Mouse (Mus musculus): Measurements from ENCODE around the gene Card14. TPM values are rescaled to one million over a fixed set of nuclear protein-coding genes. Genes with fewer than 3 reads are reported as not detected.
"Not testable (repeated sequence)": the region's sequence is repeated elsewhere in the genome, so short reads cannot be mapped to it uniquely, and the experiment has no call there.

Card14 gene
- polyA plus RNA-seq, 1 experiment from 2014 or later = 0.23 TPM

DNA sequence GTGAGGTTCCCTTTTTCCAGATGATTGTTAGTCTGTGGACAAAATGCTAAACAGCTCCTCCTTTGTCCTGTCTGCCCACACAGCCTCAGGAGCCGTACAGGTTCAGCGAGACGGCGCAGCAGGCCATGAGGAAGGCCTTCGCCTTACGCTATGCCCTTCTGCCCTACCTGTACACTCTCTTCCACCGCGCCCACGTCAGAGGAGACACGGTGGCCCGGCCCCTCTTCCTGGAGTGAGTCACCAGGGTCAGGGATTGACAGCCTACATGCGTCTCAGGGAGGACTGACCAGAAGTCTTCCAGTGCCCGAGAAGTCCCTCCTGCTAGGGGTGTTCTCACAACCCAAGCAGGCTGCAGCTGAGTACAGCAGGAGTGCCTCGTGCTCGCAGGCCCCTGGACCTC lies 26.5 kb upstream of the Card14 start:
- Histone ChIP-seq H3K4me1 (no peaks in the 10 kb centered on the region), H3K9ac (no peak overlapping the region), H3K4me3 (replicated peaks) (no peak overlapping the region), H3K27me3 (no peaks in the 10 kb centered on the region), H3K36me3 (peaks cover 48% of the 10 kb centered on the region), H3K27ac (no peak overlapping the region), H3K9me3 (replicated peaks) (no peaks in the 10 kb centered on the region), H3K4me2 (no peak overlapping the region)
- no peak for ATAC-seq (replicated peaks; ENCODE audit: low FRiP score)
- 83% methylated on average over 15 of the region's 15 CpGs for WGBS

GRCm38 (mm10) chr11:119285791-119286527 lies 21.6 kb upstream of the Card14 start:
- Histone ChIP-seq H3K36me3 (peaks cover 81% of the 10 kb centered on the region), H3K4me3 (replicated peaks) (no peak overlapping the region), H3K27ac (no peak overlapping the region), H3K9me3 (replicated peaks) (no peaks in the 10 kb centered on the region), H3K27me3 (no peaks in the 10 kb centered on the region), H3K4me2 (no peak overlapping the region), H3K4me1 (no peaks in the 10 kb centered on the region), H3K9ac (no peak overlapping the region)
- WGBS = 49% methylated on average over 9 of the region's 9 CpGs
- ATAC-seq (replicated peaks; ENCODE audit: low FRiP score) = no peak

DNA sequence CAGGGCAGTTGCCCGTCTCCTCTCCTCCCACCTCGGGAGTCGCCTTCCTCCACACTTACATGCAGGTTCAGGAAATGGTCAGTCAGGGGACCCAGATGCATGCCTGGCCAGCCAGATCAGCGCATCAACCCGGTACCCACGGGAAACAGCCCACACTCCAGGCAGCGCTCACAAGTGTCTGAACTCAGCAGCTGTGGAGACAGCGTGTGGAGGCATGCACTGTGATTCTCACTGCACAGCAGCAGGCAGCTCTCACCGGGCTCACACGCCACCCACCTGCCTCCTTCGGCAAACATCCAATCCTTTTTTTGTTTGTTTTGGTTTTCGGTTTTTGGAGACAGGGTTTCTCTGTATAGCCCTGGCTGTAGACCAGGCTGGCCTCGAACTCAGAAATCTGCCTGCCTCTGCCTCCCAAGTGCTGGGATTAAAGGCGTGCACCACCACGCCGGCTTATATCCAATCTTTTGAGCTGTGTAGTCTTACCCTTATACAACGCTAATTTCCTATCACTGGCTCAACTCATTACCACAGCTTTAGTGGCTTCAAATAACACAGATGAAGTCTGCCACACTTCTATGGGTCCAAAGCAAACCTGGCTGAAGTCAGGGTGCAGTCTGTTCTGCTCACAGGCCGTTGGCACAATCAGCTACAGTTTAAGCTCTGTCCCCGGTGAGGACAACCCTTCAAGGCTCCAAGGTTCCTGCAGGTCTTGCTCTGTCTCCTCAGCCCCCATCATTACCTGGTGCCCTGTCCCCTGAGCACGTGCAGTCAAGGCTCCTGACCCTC lies 20.2 kb upstream of the Card14 start:
- Histone ChIP-seq H3K27ac (no peak overlapping the region), H3K4me1 (no peaks in the 10 kb centered on the region), H3K4me2 (no peak overlapping the region), H3K36me3 (peaks cover 94% of the 10 kb centered on the region), H3K27me3 (no peaks in the 10 kb centered on the region), H3K9me3 (replicated peaks) (no peaks in the 10 kb centered on the region), H3K9ac (no peak overlapping the region), H3K4me3 (replicated peaks) (no peak overlapping the region)
- ATAC-seq (replicated peaks; ENCODE audit: low FRiP score) = no peak
- WGBS = 87% methylated on average over 20 of the region's 20 CpGs

- H3K27ac ChIP-seq; H3K27me3 ChIP-seq; H3K4me1 ChIP-seq; H3K9me3 ChIP-seq (replicated peaks); ATAC-seq (replicated peaks; ENCODE audit: low FRiP score); H3K9ac ChIP-seq; H3K4me2 ChIP-seq; H3K4me3 ChIP-seq (replicated peaks): not testable (repeated sequence)
- peaks cover 100% of the 10 kb centered on the region for H3K36me3 ChIP-seq
- 92% methylated on average over 8 of the region's 8 CpGs for WGBS
Observed at GRCm38 (mm10) chr11:119292861-119293260, 14.7 kb upstream of the Card14 start.

DNA sequence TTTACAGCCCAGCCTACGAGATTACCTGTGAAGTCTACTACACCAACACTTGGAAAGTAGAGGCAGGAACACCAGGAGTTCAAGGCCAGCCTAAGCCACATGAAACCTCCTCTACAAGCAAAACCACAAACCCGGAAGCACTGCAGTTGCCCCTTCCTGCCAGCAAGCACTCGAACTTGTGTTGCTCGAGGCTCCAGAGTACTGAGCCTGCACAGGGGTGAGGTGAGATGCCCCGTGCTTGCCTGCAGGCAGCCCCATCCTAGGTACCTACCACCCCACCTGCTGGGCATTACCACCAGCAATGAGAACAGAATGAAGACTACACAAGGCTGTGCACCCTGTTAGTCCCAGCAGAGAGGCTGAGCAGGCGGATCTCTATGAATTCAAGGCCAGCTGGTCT lies 9.6 kb upstream of the Card14 start:
- no peaks in the 10 kb centered on the region for H3K9me3 ChIP-seq (replicated peaks)
- peaks cover 20% of the 10 kb centered on the region for H3K4me1 ChIP-seq
- H3K27me3 ChIP-seq = no peaks in the 10 kb centered on the region
- peak overlapping the region; percentile 93; the same call in 1 of the 2 replicates for H3K4me2 ChIP-seq
- no peak overlapping the region for H3K27ac ChIP-seq
- H3K9ac ChIP-seq = no peak overlapping the region
- WGBS = 80% methylated on average over 6 of the region's 6 CpGs
- no peak for ATAC-seq (replicated peaks; ENCODE audit: low FRiP score)
- H3K36me3 ChIP-seq = peaks cover 53% of the 10 kb centered on the region
- peak overlapping the region; percentile 99; the same call in 1 of the 2 replicates for H3K4me3 ChIP-seq (replicated peaks)

GRCm38 (mm10) chr11:119298917-119299316 lies 8.7 kb upstream of the Card14 start:
- H3K9ac ChIP-seq = peak overlapping the region; percentile 98
- H3K27ac ChIP-seq = peak overlapping the region; percentile 96; the same call in 1 of the 2 replicates
- H3K4me1 ChIP-seq = peaks cover 20% of the 10 kb centered on the region
- no peak for ATAC-seq (replicated peaks; ENCODE audit: low FRiP score)
- peak overlapping the region; percentile 99 for H3K4me3 ChIP-seq (replicated peaks)
- H3K9me3 ChIP-seq (replicated peaks) = no peaks in the 10 kb centered on the region
- 13% methylated on average over 7 of the region's 7 CpGs for WGBS
- peaks cover 44% of the 10 kb centered on the region for H3K36me3 ChIP-seq
- 0 out of 2 replicates have a peak, but pooled peaks cover 3% of the 10 kb centered on the region for H3K27me3 ChIP-seq
- peak overlapping the region; percentile 93 for H3K4me2 ChIP-seq

DNA sequence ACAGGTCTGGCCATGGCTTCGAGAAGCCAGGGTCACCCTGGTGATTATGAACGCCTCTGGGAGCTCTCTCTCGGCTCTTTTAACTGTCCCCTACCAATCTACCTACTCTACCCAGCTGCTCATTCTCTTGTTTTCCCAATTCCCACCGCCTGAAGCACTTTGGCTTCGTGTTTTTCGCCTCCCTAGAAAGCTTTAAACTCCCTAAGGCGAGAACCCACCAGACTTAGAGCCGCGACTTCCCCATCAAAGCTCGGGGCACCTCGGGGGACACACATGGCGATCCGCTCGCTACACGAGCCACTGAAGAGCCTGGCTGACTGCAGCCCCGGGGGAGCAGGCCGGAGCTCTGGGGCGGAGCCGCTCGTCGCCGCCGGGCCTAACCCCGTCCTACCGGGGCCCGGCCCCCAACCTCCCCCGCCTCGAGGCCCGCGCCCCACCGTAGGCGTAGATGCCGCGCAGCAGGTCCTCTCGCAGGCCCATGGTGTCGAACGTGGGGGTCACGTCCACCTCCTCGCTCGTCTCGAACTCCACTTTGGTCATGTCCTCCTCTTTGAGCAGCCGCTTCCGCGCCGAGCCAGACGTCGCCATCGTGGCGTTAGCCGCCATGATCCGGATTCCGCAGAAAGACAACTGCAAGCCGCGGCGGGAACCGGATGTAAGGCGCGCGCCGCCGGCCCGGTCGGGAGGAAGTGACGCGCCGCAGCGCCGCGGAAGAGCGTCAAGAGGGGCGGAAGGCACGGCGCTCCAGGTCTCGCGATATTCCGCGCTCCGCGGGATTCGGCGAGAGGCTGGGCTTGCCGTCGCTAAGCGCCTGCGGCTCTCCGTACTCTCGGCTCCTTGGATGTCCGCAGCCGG lies 8.0 kb upstream of the Card14 start, which contains the start of gene Eif4a3:
Gene Eif4a3, minus strand, starts transcription at position 699 of the 855 bp plus-strand sequence.
- peak within 1 kb of the TSS; percentile 96 for H3K27ac ChIP-seq
- H3K4me2 ChIP-seq = peak within 1 kb of the TSS; percentile 93
- peak within 1 kb of the TSS; percentile 98 for H3K9ac ChIP-seq
- H3K4me3 ChIP-seq (replicated peaks) = peak within 1 kb of the TSS; percentile 99
- H3K4me1 ChIP-seq = peaks cover 20% of the 10 kb centered on the region
- H3K9me3 ChIP-seq (replicated peaks) = no peaks in the 10 kb centered on the region
- WGBS = under 1% methylated on average over 89 of the region's 89 CpGs
- peak; percentile 96 for ATAC-seq (replicated peaks; ENCODE audit: low FRiP score)
- H3K27me3 ChIP-seq = 0 out of 2 replicates have a peak, but pooled peaks cover 6% of the 10 kb centered on the region
- peaks cover 37% of the 10 kb centered on the region for H3K36me3 ChIP-seq

DNA sequence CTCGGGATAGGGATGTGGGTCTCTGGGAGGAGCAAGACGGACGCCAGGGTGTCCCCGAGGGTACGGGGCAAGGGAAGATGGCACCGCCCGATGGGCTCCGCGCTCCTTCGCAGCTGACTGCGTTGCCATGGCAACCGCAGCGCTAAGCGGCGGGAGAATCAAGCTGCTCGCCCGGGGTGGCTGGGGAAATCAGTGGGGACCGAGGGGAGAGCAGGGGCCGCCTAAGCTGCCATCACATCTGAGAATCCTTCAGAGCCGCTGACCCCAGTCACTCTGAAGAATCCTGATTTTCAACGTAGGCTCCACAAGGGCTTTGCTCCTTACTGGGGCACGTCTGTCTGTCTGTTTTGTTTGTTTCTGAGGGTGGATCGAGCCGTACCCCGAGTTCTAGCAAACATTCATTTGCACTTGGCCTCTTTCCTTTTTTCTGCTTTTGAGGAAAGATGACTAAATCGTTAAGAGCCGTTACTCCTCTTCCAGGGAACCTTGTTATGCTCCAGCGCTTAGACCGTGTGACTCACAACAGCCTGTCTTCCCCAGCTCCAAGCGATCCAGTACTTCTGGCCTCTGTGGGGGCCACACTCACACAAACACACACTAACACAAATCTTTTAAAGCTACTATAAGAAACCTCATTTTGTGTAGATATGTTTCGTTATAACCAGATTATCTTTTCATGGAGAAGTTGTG lies 7.2 kb upstream of the Card14 start:
- H3K36me3 ChIP-seq = peaks cover 29% of the 10 kb centered on the region
- WGBS = 2% methylated on average over 31 of the region's 31 CpGs
- peaks cover 25% of the 10 kb centered on the region for H3K4me1 ChIP-seq
- ATAC-seq (replicated peaks; ENCODE audit: low FRiP score) = no peak; the same call in 1 of the 2 replicates
- H3K9me3 ChIP-seq (replicated peaks) = no peaks in the 10 kb centered on the region
- H3K4me3 ChIP-seq (replicated peaks) = peak overlapping the region; percentile 99
- H3K9ac ChIP-seq = peak overlapping the region; percentile 98
- H3K4me2 ChIP-seq = peak overlapping the region; percentile 93
- 0 out of 2 replicates have a peak, but pooled peaks cover 6% of the 10 kb centered on the region for H3K27me3 ChIP-seq
- peak overlapping the region; percentile 96 for H3K27ac ChIP-seq

DNA sequence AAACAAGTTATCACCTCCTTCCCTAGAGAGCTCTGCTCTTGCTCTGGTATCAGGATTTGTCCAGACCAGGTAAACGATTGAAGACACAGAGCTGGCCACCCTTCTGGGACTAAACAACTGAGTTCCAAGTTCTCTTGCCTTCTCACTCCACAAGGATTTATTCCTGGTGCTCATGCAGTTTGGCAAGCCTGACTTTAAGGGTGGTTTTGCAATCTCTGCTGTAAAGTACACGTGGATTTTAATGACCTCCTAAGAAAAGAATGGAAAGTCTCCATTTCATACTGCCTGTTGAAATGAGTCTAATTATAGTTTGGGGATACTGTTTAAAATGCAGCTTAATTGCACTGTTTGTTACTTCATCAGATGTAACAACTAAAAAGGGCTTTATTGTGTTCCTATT lies 6.6 kb upstream of the Card14 start:
- H3K4me1 ChIP-seq = peaks cover 25% of the 10 kb centered on the region
- 0 out of 2 replicates have a peak, but pooled peaks cover 6% of the 10 kb centered on the region for H3K27me3 ChIP-seq
- ATAC-seq (replicated peaks; ENCODE audit: low FRiP score) = no peak
- H3K36me3 ChIP-seq = peaks cover 23% of the 10 kb centered on the region
- 0 out of 2 replicates have a peak overlapping the region, but pooled peaks have one; percentile 99 for H3K4me3 ChIP-seq (replicated peaks)
- H3K4me2 ChIP-seq = peak overlapping the region; percentile 93
- H3K9me3 ChIP-seq (replicated peaks) = no peaks in the 10 kb centered on the region
- H3K27ac ChIP-seq = no peak overlapping the region
- H3K9ac ChIP-seq = peak overlapping the region; percentile 98; the same call in 1 of the 2 replicates
- WGBS = 30% methylated on average over 2 of the region's 2 CpGs

DNA sequence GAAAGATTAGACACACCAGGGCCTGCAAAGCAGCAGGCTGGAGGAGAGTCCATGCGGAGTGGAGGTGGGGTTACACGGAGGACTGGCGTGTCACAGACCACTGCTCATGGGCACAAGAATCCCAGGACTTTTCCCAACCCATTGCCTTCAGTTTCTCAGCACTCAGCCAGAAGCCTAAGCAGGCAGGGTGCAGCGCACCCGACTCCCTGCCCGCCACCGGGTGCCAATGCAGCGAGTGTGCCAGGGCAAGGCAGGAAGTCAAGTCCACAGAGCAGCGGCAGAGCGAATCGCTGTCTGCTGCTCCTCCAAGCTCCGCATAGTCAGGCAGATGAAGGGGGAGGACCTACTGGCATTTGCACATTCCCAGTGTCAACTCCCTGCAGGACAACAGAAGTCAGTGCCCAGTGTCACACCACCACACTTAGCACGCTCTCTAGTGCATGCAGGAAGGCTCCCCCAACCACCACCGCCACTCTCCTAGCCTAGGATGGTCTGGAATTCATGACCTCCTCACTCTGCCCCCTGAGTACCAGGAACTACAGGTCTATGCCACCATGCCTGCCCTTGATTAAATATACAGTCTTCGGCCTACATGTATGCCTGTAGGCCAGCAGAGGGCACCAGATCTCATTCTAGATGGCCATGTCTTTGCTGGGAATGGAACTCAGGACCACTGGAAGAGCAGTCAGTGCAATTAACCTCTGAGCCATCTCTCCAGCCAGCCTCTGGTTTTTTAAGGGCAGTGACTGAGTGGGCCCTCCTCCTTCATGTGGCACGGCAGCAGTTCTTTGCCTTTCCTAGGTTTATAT lies 2.5 kb upstream of the Card14 start:
- Histone ChIP-seq H3K9me3 (replicated peaks) (no peaks in the 10 kb centered on the region), H3K4me2 (no peak overlapping the region), H3K27me3 (peaks cover 10% of the 10 kb centered on the region; the same call in 1 of the 2 replicates), H3K4me1 (peaks cover 19% of the 10 kb centered on the region), H3K36me3 (no peaks in the 10 kb centered on the region), H3K9ac (no peak overlapping the region), H3K27ac (no peak overlapping the region), H3K4me3 (replicated peaks) (no peak overlapping the region)
- no peak for ATAC-seq (replicated peaks; ENCODE audit: low FRiP score)
- 34% methylated on average over 16 of the region's 16 CpGs for WGBS

Measured in kidney, embryonic 15.5 days (tissue).